Mouse (Mus musculus): ENCODE results near the gene Mob3c. TPM values are rescaled to one million over a fixed set of nuclear protein-coding genes. Genes with fewer than 3 reads are reported as not detected.

Mob3c gene
- total RNA-seq (2023) = 25.1 and 30.2 TPM in 2 replicates

DNA sequence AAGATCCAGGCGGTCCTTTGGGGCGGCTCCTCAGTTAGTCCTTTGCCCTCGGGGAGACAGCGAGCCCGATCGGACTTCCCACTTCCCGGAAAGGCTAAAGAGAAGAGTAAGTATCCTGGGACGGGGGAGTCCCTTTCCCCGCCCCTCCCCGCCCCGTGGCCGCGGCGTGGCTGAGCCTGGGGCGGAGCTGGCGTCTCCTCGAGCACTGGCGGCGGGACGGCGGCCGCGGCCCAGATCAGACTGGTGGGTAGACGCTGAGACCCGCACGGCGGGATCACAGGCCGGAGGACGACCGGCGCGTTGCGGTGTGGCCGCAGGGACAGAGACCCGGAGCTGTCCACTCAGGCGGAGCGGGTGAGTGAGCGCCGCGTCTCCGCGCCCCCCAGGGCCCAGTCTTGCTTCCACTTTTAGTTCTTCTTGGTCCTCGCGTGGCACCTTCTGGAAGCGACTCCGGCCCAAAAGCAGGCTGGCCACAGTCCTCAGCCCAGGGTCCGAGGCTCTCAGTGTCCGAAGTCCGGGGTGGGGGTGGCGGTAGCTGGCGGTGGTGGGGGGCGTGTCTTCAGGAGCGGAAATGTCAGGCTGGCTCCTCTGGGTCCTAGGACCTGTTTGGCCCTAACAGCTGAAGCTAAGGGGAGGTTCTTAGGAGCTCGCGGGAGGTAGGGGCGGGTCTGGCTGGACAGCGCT lies at the start of gene Mob3c:
Mob3c (plus strand) TSS at position 205 of the 684 bp plus-strand sequence.

DNA sequence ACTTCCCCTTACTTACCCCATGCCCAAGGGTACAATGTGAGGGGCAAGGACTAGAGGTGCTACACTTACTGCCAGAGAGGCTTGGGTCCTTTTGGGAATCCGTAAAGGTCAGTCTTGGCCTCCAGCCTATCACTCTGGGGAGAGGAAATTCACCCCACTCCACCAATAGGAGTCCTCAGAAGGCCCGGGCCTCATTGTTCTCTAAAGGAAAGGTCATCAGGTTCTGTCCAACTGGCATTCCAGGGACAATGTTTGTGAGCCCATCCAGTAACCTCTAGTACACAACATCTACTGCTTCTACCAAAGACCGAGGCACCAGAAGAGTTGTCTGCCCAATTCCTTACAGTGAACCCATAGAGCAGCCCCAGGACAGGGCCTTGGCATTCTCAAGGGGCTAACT lies 47.0 kb upstream of the Mob3c start, which contains the start of gene Tex38:
Tex38 (minus strand) TSS at position 101 of the 400 bp plus-strand sequence.

DNA sequence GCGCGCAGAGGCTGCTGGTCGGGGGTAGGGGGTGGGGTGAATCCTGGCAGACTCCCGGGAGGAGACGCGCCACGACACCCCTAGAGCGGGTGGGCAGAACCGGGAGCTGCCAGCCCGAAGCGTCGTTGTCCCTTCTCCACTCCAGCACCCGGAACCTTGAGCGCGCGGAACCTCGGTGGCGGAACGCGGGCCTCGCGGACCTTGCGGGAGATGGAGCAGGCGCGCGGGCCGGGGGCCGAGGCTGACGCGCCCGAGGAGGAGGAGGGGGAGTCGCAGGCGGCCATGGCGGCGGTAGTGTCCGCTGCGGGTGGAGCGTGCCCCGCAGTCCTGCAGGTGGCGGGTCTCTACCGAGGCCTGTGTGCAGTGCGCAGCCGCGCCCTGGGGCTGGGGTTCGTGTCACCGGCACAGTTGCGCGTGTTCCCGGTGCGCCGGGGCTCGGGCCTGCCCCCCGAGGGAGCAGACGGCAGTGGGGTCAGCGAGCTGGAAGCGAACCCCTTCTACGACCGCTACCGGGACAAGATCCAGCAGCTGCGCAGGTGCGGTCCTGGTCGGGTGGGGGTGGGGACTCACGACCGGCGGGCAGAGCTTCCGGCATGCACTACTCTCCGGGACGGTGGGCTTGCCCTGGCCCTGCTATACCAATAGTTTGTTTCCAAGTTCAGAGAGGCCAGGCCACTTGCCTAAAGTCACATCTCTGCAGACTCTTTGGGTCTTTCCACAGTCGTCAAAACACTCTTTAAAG lies 43.0 kb upstream of the Mob3c start, which contains the start of gene Atpaf1:
Atpaf1 (plus strand) TSS at position 44 of the 742 bp plus-strand sequence.

DNA sequence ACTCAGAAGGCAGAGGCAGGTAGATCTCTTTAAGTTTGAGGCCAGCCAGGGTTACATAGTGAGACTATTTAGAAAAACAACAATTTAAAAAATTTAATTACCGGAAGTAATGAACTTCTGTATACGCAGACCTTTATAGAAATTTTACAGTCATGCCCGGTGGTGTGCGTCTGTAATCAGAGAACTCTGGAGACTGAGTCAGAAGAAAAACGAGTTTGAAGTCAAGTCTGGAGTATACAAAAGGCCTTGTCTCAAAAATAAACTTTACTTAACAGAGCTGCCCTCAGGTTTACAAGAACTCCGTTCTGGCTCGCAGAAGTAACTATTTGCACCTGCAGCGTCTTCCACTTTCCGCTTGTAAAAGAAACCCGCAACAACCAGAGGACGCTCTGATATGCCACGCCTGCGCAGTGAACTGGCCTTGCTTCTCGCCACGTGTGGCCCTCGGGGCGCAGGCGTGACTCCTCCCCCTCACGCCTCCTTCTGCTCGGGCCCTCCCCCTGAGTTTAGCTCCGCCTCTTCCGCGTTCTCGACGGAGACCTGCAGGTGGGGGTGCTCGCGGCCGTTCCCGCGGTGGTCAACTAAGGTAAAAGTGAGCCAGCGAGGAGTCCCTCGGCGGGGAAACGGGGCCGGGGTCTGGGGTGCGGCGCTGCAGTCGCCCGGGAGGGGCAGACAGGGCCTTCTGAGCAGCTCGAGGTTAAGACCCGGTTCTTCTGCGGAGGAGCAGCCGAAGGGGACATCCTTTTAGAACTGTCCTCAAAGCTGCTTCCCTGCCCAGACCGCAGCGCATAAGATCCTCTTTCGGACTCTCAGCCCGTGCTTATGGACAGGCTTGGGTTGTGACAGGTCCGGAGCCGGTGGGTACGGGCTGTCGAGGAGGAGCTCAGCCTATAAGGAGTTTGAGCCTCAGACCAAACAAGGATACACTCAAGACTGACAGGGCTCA lies 11.1 kb downstream of the Mob3c start, which contains the start of gene Mknk1:
Mknk1 (plus strand) TSS at position 503 of the 946 bp plus-strand sequence.

DNA sequence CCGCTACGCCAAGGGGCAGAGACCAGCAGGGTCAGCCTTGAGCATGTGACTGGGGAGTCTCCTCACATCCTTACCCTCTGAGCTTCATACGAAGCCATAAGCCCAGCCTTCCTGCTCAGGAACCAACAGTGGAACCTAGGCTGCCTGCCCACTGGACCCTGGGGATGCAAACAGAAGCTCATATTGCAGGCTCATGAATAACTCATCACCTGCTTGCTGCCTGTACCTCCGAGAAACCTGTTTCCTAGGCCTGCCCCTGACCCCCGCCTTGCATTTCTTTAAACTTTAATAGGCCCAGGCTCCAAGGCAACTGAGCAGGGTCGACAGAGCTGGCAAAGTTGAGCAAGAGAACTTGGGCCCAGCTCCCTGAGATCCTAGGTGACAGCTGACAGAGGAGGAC lies 56.1 kb downstream of the Mob3c start, which contains the start of gene Kncn:
Kncn (plus strand) TSS at position 379 of the 400 bp plus-strand sequence.

Other genes with a start within 250 kb of the Mob3c start
- not detected in 2 replicates for gene Cyp4a32, start 227.1 kb upstream of the Mob3c start, total RNA-seq (2023)
- gene Cyp4b1, start 180.4 kb upstream of the Mob3c start, total RNA-seq (2023) = 0.41 TPM in 1 of 2 replicates, not detected in the other
- gene Efcab14, start 90.3 kb upstream of the Mob3c start, total RNA-seq (2023) = 35.8 and 38.2 TPM in 2 replicates
- not detected in 2 replicates for gene Tex38, start 47.1 kb upstream of the Mob3c start, total RNA-seq (2023)
- gene Atpaf1, start 43.3 kb upstream of the Mob3c start, total RNA-seq (2023) = 9.7 and 9.9 TPM in 2 replicates
- gene Mknk1, start 11.1 kb downstream of the Mob3c start, total RNA-seq (2023) = 115 and 144 TPM in 2 replicates
- gene Kncn, start 56.3 kb downstream of the Mob3c start, total RNA-seq (2023) = not detected in 2 replicates
- gene 6430628N08Rik, start 62.6 kb downstream of the Mob3c start, total RNA-seq (2023) = not detected in 2 replicates
- gene Dmbx1, start 111.8 kb downstream of the Mob3c start, total RNA-seq (2023) = not detected in 2 replicates
- gene Faah, start 189.8 kb downstream of the Mob3c start, total RNA-seq (2023) = 0.27 and 3.2 TPM in 2 replicates
- gene Nsun4, start 225.8 kb downstream of the Mob3c start, total RNA-seq (2023) = 7.5 and 9.8 TPM in 2 replicates
- gene Uqcrh, start 247.0 kb downstream of the Mob3c start, total RNA-seq (2023) = 191 and 244 TPM in 2 replicates
- 18.4 and 22.5 TPM in 2 replicates for gene Lrrc41, start 247.2 kb downstream of the Mob3c start, total RNA-seq (2023)